Mouse (Mus musculus) Muller cell, postnatal 12 days (primary cell): ENCODE measurements around the gene Arf1.

Source experiments
- DNase-seq: peaks from one replicate; pipeline ENCODE4 v3.0.0-alpha.2; 2015; ENCODE audit errors: inconsistent ontology term

Arf1 gene

GRCm38 (mm10) chr11:59228122-59228953, at the start of gene Arf1:
Gene Arf1 (minus strand): TSS chr11:59228270.
- peak; percentile 98 for DNase-seq

GRCm38 (mm10) chr11:59276877-59277276, 48.8 kb upstream of the Arf1 start:
- DNase-seq = no peak

DNA sequence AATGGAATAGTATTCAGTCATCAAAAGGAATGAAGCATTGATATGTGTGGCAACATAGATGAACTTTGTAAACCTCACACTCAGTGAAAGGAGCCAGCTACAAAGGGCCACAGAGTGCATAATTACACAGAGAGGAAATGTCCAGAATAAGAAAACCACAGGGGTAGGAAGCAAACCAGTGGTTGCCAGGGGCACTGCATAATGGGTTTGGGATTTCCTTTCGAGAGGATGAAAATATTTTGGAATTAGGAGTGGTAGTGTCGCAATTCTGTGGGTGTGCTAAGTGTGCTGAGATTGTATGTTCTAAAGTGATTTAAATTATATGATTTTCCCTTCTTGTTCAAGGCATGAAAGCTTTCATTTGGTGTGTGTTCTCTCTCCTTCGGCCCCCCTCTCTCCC, 46.1 kb upstream of the Arf1 start:
- no peak for DNase-seq

- DNase-seq = no peak
Measured at GRCm38 (mm10) chr11:59266727-59267126, 38.7 kb upstream of the Arf1 start.

DNA sequence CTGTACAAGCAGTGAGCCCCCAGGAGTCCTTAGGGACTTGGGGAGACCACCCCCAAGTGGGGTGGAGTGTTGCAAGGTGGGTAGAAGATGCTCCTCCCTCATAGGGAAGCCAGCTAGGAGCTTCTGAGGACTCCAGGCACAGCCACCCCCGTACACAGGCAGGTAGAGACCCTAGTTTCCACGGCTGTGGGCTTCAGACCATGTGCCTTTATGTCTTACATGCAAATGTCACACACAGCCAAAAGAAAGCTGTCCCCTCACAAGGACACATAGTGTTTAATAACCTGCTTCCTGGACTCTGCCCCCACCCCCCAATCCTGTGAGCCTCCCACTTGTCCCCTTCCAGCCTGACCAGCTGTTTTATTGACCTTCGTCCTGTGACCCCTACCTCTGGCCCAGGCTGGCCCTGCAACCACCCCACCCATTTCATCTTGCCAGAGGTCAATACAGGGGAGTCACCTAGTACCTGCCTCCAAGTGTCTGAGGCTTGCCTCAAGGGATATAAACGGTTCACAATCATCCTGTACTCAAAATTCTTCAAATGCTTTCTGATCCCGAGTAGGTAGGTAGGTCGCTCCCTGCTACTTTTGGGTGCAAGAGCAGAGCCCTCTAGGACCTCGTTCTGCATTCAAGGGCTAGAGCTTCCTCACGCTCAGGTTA, 37.2 kb upstream of the Arf1 start:
- no peak for DNase-seq

GRCm38 (mm10) chr11:59264593-59264992, 36.5 kb upstream of the Arf1 start:
- DNase-seq = no peak

GRCm38 (mm10) chr11:59263870-59264563, 35.9 kb upstream of the Arf1 start:
- peak; percentile 67 for DNase-seq

DNA sequence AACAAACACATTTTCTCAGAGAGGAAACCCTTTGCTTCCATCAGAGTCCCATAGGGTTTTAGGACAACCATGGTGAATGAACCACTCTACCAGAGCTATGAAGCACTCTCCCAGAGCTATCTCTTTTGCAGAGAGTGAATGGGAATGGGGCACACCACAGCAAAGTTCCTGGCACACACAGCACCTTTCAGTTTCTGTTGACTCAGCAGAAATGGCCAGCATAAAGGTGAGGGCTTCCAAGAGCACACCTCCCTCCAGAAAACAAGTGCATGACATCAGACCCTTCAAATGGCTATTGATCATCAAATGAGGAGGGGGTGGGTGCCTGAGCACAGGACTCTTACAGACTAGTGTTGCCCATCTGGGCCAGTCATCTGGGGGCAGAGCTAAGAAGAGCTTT, 34.2 kb upstream of the Arf1 start:
- DNase-seq = no peak

DNA sequence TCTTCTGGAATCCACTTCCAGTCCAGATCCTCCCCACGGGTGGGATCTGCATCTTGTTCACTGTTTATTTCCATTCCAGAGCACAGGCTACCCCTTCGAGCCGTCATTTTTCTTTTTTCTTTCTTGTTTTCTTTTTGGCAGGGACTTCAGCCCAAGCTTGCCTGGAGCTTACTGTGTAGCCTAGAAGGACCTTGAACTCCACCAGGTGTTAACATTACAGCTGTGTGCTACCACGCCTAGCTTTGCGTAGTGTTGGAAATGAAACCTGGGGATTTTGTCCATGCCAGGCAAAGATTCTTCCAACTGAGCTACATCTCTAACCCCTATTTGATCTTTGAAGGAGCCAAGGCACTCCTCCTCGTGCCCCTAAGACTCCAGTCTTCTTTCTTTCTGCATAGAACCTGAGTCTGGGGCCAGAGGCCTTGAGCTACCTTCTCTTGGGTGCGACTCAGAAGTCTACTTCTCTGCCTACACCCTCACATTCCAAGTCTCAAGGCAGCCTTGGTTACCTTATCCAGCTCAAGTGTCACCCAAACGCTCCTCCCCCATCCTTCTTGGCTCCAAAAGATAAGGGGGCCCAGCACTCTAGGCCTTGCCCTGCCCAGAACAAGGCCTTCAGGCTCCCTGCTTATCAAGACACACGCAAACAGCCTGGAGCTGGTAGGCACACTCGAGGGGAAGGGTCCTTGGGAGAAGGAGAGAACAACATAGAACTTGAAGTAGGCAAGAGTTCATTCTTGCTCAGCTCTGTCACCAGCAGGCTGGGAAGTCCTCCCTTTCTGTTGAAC, 32.8 kb upstream of the Arf1 start:
- no peak for DNase-seq

- no peak for DNase-seq
Measured at GRCm38 (mm10) chr11:59259647-59260046, 31.6 kb upstream of the Arf1 start.

DNA sequence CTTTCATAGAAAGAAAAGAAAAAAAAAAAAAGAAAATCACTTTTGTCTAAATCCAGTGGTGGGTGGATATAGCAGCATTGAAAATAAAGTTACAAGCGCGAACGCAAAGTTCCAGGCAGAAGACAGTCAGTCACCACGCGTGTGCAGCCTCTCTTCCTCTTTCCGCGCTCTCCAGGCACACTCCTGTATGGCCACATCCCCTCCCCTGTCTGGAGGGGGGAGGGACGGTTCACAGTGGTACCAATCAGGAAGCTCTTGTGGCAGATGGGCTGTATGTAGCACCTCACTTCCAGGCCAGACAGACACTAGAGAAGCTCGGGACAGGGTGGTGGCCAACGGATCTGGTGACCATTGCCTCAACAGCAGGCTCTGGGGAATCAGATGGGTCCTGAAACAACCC, 20.0 kb upstream of the Arf1 start:
- DNase-seq = no peak

DNA sequence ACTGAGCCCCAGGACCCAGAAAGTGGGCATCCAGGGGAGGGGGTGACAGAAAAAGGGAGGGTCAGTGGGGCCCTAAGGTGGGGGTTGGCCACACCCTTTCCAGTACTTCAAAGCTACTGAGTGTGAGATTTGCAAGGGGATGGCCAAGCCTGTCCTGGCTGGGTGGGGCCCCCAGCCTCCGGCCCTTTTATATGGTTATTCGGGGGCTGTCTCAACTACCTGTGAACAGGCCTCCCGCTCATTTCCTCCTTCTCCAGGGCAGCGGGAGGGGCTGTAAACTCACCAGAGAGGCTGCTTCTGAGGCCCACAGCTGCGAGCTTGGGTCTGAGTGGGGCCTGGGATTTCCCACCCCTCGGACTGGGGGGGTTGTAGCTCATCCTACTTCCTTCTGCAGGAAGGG, 15.8 kb upstream of the Arf1 start:
- no peak for DNase-seq

DNA sequence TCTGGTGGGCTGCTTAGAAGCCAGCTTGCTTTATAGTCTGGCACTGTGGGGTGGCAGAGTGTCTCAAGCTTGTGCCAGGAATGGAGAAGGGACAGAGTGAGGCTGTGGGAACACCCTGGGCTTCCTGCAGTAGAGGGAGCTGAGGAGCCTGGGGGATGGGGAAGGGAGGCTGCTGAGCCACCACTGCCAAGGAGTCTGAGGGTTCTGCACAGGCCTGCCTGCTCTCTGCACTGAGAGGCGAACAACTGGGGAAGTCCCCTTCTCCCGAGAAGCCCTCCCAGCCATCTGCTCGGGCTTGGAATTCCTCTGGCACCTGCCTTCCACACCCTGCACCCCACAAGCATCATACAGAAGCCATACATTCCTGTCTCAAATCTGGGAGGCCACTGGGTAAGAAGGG, 13.8 kb upstream of the Arf1 start:
- no peak for DNase-seq

- DNase-seq = no peak
Measured at GRCm38 (mm10) chr11:59239796-59240195, 11.7 kb upstream of the Arf1 start.

- DNase-seq = no peak
Measured at GRCm38 (mm10) chr11:59239428-59239785, 11.3 kb upstream of the Arf1 start.

- peak; percentile 83 for DNase-seq
Measured at GRCm38 (mm10) chr11:59238525-59239427, 10.7 kb upstream of the Arf1 start.

DNA sequence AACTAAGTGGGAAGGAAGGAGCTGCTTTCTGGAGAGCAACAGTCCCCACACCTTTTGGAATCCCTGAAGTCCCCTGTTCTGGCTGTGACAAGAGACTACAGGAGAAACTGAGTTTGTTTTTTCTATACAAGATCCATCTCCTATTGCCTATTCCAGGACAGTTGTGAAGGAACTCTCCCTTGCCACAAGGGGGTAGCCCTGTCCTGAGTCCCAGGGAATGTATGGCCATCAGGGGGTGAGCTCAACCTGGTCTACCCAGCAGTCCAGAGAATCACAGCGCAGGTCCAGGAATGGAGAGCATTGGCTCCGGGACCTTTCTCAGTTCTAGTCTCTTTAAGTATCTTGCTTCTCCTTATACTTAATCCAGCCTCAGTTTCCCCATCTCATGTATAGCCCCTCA, 4.7 kb upstream of the Arf1 start:
- no peak for DNase-seq

GRCm38 (mm10) chr11:59230144-59230760, 2.2 kb upstream of the Arf1 start:
- DNase-seq = peak; percentile 66

DNA sequence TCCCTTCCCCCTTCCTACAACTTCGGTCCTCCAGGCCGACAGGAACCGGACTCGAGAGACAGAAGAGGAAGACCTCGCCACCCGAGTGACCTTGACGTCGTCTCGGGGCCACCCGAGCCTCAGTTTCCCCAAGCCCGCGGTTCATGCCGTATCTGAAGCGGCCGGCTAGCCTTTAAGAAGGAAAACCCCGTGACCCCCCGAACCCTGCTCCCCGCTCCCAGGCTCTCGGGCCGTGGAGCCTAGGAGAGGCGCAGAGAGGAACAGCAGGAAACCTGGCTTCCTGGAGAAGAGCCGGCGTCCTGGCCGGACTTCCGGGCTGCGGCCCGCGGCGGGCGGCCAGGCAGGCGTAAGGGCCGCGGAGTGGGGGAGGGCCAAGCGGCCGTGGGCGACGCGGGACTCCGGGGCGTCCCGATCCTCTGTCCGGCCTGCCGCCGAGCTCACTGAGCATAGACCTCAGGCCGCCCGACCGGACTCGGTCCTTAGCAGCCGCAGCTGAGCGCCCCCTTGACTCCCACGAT, 407 bp downstream of the Arf1 start:
- no peak for DNase-seq
